Mouse (Mus musculus) splenic B cell, adult 2 months (primary cell): ENCODE measurements around the gene Mrpl12.

ENCODE experiments used
- DNase-seq: peaks from one replicate; pipeline ENCODE4 v3.0.0-alpha.2; 2011; ENCODE audit warnings: low read depth, low spot score
- H3K27me3 ChIP-seq: 2 replicates; pipeline ENCODE4 v1.6.1; 2012; ENCODE audit warnings: mild to moderate bottlenecking, low read length, moderate library complexity, mixed read lengths; ENCODE audit not compliant: control insufficient read depth, poor library complexity, insufficient read depth, severe bottlenecking
- H3K36me3 ChIP-seq: 2 replicates; pipeline ENCODE4 v1.6.1; 2012; ENCODE audit warnings: mild to moderate bottlenecking, low read length, moderate library complexity, mixed read lengths; ENCODE audit not compliant: control insufficient read depth, poor library complexity, insufficient read depth, severe bottlenecking

The Mrpl12 gene

DNA sequence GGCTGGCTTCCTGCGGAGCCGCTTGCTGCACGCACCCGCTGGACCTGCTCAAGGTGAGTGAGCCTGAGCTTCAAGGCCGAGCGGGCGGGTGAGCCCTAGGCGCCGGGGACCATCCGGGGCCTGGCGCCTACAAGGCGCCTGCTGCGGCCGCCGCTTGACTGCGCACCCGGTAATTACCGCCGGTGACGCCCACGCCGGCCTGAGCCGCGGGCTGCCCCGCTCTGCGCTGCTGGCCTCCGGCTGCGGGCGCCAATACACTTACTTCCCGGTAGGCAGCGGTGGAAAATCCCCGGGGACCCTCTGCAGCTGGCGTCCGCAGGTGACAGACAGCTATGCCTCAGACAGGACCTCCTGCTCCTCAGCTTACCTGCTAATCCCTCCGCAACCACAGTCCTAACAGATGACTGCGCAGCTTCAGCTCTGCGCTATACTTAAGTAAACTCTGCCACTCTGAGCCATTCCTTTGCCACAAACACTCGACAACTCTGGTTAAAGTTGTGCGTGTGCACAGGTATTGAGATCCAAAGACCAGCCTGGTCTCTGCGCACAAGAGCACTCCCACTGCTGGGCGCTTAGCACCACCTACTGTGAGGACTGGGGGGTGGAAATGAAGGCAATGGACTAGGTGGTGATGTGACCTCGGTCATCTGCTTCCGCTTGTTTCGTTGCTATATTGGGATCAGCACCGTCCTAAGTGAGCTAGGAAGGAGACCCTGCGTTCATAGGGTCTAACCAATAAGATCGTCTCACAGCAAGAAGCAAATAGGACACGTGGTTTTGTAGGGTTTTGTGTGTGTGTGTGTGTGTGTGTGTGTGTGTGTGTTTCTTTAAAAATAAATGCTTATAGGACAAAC lies 7.8 kb downstream of the Mrpl12 start:
- no peaks in the 10 kb centered on the region for H3K27me3 ChIP-seq
- H3K36me3 ChIP-seq: peaks cover 5% of the 10 kb centered on the region
- DNase-seq: peak; percentile 62

DNA sequence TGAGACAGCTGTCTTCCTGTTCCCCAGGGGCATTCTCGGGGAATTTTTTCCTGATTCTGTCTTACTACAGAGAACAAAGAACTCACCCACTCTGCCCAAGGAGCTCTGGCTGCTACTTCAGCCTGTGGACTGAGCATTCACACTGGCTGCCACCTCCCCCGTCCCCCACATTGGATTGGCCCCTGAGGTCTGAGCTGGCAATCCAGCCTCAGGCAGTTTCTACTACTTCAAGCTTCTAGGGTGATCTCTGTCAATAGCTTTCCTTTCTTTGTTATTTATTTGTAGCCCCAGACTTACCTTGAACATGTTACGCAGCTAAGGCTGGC lies 8.4 kb downstream of the Mrpl12 start:
- DNase-seq: no peak
- Histone ChIP-seq H3K36me3 (peaks cover 5% of the 10 kb centered on the region), H3K27me3 (no peaks in the 10 kb centered on the region)

DNA sequence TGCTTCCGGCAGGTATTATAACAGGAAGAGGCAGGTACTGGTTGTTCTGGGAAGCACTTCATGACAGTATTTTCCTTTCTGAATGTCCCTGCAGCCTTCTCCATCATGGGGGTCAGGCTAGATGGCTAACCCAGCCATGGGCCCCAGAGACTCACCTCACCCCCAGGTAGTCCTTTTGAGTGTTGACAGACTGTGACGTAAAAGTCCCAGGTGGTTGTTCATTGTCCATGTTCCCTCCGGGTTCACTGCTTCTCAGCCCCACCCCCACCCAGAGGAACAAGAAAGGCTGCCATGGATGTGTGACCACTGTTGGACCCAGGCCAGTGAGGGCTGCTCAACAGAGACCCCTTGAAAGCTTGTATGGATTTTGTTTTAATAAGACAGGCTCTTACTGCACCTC lies 8.9 kb downstream of the Mrpl12 start:
- peaks cover 3% of the 10 kb centered on the region for H3K36me3 ChIP-seq
- DNase-seq: no peak
- no peaks in the 10 kb centered on the region for H3K27me3 ChIP-seq

DNA sequence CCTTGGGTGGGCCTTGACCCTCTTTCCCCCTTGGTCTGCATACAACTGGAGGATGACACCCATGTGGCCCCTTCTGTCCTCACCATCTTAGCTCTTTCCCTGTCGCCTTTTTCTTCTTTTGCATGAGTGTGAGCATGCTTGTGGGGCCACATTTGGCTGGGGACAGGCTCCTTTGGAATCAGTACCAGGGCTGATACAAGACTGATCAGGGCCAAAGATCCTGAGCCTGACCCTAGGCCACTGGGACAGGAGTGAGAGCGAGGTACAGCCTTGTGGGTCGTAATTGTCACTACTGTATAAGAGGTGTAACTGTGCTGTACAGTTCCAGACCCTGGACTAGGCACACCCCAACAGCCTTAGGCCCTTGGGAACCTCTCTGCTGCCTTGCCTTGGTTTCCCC lies 9.5 kb downstream of the Mrpl12 start:
- Histone ChIP-seq H3K27me3 (no peaks in the 10 kb centered on the region), H3K36me3 (peaks cover 1% of the 10 kb centered on the region)
- DNase-seq: no peak

DNA sequence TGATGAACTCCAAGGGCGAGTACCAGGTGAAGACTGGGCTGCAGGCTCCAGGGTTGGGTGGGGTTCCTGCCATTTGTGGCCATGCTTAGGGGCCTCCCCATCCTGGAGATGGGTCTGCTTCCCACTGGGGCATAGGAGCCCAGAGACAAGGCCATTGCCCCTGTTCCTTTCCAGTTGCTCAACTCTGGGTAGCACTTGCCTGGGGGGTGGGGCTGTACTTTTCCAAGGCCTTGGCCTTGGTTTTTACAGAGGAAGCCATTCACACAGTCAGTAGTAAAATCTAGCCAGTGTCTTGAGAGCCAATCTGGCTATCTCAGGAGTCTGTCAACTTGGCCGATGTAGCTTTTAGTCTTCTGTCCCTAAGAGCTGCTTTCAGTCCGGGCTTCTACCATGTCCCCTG lies 13.0 kb downstream of the Mrpl12 start:
- DNase-seq: no peak
- Histone ChIP-seq H3K36me3 (peaks cover 1% of the 10 kb centered on the region; the same call in 1 of the 2 replicates), H3K27me3 (no peaks in the 10 kb centered on the region)

DNA sequence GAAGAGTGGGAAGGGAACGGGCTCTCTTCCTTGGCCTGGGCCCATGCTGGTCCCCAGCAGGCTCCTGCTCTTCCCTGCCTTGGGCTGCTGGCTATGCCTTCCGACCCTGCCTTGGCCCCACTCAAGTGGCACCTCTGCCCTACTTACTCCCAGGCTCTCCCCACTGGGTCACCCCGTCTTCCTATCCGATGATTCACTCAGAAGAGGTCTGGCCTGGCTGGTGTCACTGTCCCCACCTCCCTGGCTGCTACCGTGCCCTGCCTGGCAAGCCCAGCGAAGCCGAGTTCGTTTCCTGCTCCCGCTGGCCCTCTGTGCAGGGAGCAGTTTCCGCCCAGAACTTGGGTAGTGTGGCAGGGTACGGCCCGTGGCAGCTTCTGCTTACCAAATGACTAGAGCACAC lies 13.8 kb downstream of the Mrpl12 start:
- Histone ChIP-seq H3K27me3 (no peaks in the 10 kb centered on the region), H3K36me3 (peaks cover 1% of the 10 kb centered on the region; the same call in 1 of the 2 replicates)

DNA sequence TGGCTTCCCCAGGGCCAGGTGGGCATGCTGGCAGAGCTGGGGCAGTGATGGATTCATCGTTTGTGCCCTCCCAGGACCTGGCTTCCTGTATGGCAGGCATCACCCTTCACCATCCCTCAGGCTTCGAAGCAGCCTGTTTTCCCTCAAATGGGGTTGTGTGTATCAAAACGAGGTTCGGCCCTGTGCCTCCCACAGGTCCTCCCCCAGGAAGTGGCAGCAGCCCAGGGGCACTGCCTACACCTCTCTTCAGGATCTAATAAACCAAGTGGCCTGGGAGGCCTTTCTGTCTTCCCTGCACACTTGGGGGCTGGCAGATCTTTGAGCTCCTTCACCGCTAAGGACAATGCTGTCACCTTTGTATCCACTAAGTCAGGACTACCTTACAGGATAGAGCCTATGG lies 14.5 kb downstream of the Mrpl12 start:
- peaks cover 1% of the 10 kb centered on the region; the same call in 1 of the 2 replicates for H3K36me3 ChIP-seq
- H3K27me3 ChIP-seq: no peaks in the 10 kb centered on the region
- no peak for DNase-seq

More for the DNA sequence above, 13.8 kb downstream of the Mrpl12 start:
- no peak for DNase-seq

DNA sequence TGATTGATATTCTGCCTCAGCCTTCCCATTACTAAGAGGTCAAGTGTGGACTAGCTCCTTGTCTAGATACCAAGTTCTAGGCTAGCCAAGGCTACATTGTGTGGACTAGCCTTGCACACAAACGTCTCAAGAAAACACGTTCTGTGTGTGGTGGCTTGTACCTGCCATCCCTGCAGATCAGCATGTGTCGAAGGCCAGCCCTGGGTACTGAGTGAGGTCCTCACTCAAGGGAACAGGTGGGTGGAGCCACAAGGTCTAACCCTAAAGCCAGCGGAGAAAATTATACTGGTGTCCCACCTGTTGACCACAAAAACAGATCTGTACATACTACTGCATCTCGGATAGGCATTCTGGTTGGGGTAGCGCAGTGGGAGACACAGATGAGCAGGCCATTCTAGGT lies 15.5 kb downstream of the Mrpl12 start:
- no peak for DNase-seq
- Histone ChIP-seq H3K27me3 (no peaks in the 10 kb centered on the region), H3K36me3 (peaks cover under 1% of the 10 kb centered on the region; the same call in 1 of the 2 replicates)

DNA sequence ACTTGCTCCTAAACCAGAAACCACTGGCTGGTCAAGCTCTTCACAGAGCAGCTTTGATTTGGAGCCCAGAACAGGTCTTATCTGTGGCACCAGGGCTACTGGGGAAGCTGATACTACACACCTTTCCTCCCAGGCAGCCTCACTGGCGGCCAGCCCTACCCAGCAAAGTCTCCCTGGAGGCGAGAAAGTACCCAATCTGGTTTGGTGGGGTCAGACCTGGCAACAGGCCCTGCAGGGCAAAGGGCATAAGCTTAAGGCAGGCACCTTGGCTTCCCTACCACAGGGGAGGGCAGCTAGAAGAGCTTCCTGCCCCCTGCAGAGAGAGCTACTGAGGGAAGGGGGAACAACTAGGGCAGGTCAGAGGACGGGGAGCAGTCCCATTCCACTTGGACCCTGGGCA lies 15.9 kb downstream of the Mrpl12 start:
- DNase-seq: no peak
- Histone ChIP-seq H3K27me3 (no peaks in the 10 kb centered on the region), H3K36me3 (no peaks in the 10 kb centered on the region; the same call in 1 of the 2 replicates)

DNA sequence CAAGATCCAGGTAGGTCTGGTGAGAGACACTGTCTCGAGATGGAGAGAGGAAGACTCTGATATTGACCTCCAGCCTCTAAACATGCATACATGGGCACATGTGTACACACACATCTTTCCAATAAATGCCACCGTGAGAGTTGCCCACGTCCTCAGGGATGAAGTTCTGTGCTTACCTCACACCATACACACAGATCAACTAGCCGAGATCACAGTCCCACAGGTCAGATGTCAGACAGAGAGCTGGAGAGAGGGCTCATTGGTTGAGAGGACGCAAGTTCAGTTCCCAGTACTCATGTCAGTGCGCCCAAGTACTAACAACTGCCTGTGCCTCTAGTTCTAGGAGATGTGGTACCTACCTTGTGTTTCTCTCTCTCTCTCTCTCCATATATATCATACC lies 16.6 kb downstream of the Mrpl12 start:
- no peaks in the 10 kb centered on the region; the same call in 1 of the 2 replicates for H3K36me3 ChIP-seq
- no peaks in the 10 kb centered on the region for H3K27me3 ChIP-seq
- DNase-seq: no peak

DNA sequence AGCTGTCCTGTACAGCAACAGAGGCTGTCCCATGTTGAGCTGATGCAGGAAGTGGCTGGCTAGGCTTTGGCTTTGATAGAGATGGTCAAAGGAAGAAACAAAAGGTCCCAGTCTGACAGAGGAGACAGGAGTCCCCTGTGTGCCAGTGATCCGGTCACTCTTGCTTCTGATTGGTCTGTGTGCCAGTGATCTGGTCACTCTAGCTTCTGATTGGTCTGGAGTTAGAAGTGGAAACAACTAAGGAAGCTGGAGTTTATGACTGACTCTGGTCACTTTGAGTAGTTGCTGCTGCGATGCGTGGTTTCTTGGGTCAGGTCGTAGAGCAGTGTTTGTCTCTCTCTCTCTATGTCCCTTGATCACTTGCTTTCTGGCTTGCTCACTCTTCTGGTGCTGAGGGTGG lies 17.3 kb downstream of the Mrpl12 start:
- DNase-seq: no peak
- Histone ChIP-seq H3K27me3 (no peaks in the 10 kb centered on the region), H3K36me3 (no peaks in the 10 kb centered on the region)

DNA sequence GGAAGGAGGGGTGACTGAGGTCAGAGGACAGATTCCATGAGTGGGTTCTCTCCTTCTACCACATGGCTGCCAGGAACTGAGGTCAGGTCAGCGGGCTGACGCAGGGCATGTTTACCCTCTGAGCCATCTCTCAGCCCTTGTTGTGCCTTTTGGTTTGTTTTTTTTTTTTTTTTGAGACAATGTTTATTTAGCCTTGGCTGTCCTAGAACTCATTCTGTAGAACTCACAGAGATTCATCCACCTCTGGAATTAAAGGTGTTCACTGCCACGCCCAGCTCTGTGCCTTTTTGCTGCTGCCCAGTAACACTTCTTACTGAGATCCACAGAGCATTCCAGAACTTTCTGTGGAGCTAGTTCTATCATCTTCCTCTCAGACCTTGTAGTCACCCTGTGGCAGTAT lies 21.2 kb downstream of the Mrpl12 start:
- Histone ChIP-seq H3K36me3 (no peaks in the 10 kb centered on the region), H3K27me3 (no peaks in the 10 kb centered on the region)
- no peak for DNase-seq

DNA sequence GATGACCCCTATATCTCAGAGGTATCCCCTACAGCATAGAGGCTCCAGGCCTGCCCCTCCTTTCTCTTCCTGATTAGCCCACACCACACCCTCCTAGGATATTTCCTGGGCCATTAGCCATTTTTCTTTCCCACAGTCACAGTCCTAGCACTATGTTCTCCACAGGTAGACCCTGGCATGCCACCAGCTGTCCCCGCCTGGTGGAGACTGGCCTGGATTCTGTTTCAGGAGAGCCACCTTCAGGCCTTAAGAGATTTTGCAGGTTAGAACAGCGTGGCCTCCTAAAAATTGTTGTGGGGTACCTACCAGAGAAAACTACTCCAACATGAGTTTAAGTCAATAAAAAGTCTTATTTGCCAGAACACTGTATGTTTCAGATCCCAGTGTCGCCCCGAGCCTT lies 22.5 kb downstream of the Mrpl12 start:
- no peaks in the 10 kb centered on the region for H3K27me3 ChIP-seq
- no peaks in the 10 kb centered on the region for H3K36me3 ChIP-seq
- DNase-seq: no peak

DNA sequence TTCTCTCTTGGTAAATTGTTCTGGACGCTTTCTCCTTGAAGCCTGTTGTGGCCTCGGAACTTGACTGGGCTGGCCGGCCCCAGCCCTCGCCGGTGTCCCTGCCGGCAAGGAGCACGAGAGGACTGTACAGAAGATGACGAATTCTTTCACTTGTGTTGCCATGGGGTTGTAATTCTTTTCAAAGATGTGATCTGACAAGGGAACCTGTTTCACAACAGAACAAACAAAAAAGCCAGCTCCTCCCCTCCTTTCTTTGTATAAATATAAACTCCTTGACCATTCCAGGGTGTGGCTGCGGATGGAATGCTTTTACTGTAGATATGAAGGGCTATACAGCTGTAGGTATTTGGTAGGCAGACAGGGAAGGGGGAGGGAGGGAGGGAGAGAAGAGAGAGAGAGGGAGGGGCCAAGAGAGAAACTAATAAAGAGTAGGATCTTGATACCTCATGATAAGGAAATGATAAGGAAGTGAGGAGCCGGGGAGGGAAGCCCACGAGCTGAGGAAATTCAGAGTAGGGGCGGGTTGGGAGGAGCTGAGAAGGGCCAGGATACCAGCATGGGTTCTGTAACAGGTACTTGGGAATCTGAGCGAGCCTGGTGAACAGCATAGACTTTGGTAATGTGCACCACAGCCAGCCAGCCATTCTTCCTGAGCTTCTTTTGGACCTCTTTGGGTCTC lies 23.3 kb downstream of the Mrpl12 start:
- Histone ChIP-seq H3K27me3 (no peaks in the 10 kb centered on the region), H3K36me3 (no peaks in the 10 kb centered on the region)
- DNase-seq: no peak

DNA sequence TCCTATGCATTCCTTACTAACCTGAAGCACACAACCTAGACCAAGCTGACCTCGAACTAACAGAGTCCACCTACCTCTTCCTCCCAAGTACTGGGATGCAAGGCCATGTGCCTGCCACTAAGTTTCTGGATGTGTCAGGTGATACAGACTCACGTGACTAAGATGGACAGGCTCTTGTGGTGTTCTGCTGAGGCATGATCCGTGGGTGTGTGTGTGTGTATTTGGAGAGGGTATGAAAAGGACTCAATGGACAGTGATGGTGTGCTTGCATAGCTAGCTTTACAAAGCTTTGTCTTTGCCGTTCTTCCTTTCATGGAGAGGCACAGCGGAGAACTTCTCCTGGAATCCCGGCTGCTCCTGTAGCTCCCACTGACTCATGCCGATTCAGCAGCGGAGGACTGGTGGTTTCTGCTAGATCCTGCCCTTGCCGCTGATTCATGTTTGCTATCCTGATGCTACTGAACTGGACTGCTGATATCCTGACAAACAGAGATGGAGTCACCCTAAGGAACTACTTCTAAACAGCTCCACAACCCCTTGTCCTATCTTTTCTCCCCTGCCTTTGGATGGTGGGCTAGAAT lies 24.0 kb downstream of the Mrpl12 start:
- no peaks in the 10 kb centered on the region for H3K36me3 ChIP-seq
- no peak for DNase-seq

More for the DNA sequence above, 24.0 kb downstream of the Mrpl12 start:
- no peaks in the 10 kb centered on the region for H3K27me3 ChIP-seq
